Mouse (Mus musculus) MEL (cell line): ENCODE results near the gene Tmem102.

Experiments
- CTCF ChIP-seq, 3 experiments: IDR thresholded peaks in 2 of 3; conservative IDR thresholded peaks in 1 of 3; 2 replicates each; pipeline ENCODE4 v1.5.1; 2011 to 2012; ENCODE audit warnings: low read length in 3 of 3, low read depth in 2 of 3, mild to moderate bottlenecking in 2 of 3, improper control_type of control experiment in 1 of 3, inconsistent platforms in 1 of 3, mixed read lengths in 1 of 3, moderate library complexity in 1 of 3; ENCODE audit not compliant: control insufficient read depth in 1 of 3, insufficient read depth in 1 of 3, poor library complexity in 1 of 3, severe bottlenecking in 1 of 3
- E2F4 ChIP-seq: IDR thresholded peaks from 2 replicates; pipeline ENCODE4 v1.6.1; 2011; ENCODE audit warnings: low read depth, low read length, improper control_type of control experiment, borderline replicate concordance
- GATA1 ChIP-seq: IDR thresholded peaks from 2 replicates; pipeline ENCODE4 v1.6.1; 2011; ENCODE audit warnings: low read depth, low read length, improper control_type of control experiment
- JUND ChIP-seq: IDR thresholded peaks from 2 replicates; pipeline ENCODE4 v1.6.1; 2011; ENCODE audit warnings: low read depth, mild to moderate bottlenecking, improper control_type of control experiment, low read length
- NELFE ChIP-seq: IDR thresholded peaks from 2 replicates; pipeline ENCODE4 v1.6.1; 2011; ENCODE audit warnings: low read depth, low read length, improper control_type of control experiment
- TBP ChIP-seq: IDR thresholded peaks from 2 replicates; pipeline ENCODE4 v1.8.0; 2011; ENCODE audit warnings: low read depth, low read length, improper control_type of control experiment
- USF2 ChIP-seq, 2 experiments: IDR thresholded peaks; 2 replicates each; pipeline ENCODE4 v1.6.1; 2011 to 2012; ENCODE audit warnings: improper control_type of control experiment in 2 of 2, low read length in 2 of 2, borderline replicate concordance in 1 of 2, inconsistent platforms in 1 of 2, low read depth in 1 of 2, mild to moderate bottlenecking in 1 of 2; ENCODE audit not compliant: insufficient read depth in 1 of 2

DNA sequence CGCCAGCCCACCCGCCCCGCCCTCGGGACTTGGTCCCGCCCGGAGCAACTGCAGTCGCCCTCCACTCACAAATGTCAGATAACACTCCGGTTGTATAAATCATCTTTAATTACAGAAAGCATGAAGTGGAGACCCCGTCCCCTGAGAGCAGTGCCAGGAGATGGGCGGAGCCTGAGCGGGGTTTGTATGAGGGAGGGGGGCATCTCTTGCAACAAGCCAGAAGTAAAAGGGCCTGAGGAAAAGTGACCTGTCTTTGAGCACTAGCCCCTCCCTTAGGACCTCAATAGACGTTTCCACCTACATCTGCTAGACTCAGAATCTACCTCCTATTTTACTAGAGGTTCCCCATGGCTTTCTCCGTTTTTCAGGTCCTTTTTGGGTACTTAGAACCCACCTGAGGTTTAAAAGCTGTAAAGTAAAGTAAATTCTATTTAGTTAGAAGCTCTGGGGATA, 9.4 kb downstream of the Tmem102 start:
- TF ChIP-seq USF2 (IDR thresholded peaks at IDR 0.05; ENCODE audit: borderline replicate concordance in 1 of 2, insufficient read depth in 1 of 2, low read depth in 1 of 2, low read length in 2 of 2) (no peak), CTCF (IDR thresholded peaks at IDR 0.05 in 2 of 3, conservative IDR thresholded peaks at IDR 0.05 in 1 of 3; ENCODE audit: control insufficient read depth in 1 of 3, insufficient read depth in 1 of 3, low read depth in 2 of 3, low read length in 3 of 3, poor library complexity in 1 of 3, severe bottlenecking in 1 of 3) (no peak), E2F4 (no peak), NELFE (no peak), GATA1 (no peak), TBP (no peak), JUND (no peak)
